Mouse (Mus musculus): ENCODE measurements around the gene Cacnb3.

The Cacnb3 gene

DNA sequence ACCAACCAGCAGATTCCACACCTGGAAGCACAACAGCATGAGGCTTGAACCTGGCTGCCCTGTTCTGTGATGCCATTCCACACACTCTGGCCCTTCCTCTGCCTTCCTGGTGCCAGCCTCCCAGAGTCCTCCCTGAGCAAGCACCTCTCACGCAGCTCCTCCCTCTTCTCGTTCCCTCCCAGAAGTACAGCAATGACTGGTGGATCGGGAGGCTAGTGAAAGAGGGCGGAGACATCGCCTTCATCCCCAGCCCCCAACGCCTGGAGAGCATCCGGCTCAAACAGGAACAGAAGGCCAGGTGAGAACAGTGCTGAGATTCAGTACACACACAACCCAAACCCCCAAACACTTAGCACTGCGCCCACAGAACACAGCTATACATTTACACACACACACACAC is 9.5 kb downstream of the Cacnb3 start:
- no peak for DNase-seq

- DNase-seq, result no peak
These were observed 13.8 kb downstream of the Cacnb3 start for GRCm38 (mm10) chr15:98644406-98644805.

GRCm38 (mm10) chr15:98645057-98646026 is 14.7 kb downstream of the Cacnb3 start:
- no peak for DNase-seq

DNA sequence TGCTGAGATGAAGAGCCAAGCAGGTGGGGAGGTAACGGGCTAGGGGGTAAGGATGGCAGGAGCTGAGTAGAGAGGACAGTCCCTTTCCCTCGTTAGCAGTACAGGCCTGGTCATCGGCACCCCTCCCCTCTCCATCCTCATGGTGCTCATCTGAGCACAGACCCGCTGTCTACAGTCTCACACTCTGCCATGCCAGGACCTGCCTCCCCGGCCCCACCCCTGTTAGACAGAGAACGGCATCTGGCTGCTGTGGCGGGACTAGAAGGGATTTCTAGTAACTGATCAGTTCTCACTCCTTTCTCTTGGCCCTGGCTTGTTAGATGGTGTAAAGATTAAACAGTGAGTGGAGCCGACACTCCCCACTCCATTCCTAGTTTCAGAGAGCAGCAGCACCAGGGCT is 16.1 kb downstream of the Cacnb3 start:
- no peak for DNase-seq

- DNase-seq, result no peak
These were observed 16.7 kb downstream of the Cacnb3 start for GRCm38 (mm10) chr15:98647308-98647707.

GRCm38 (mm10) chr15:98648071-98648470 is 17.4 kb downstream of the Cacnb3 start:
- DNase-seq, result no peak

DNA sequence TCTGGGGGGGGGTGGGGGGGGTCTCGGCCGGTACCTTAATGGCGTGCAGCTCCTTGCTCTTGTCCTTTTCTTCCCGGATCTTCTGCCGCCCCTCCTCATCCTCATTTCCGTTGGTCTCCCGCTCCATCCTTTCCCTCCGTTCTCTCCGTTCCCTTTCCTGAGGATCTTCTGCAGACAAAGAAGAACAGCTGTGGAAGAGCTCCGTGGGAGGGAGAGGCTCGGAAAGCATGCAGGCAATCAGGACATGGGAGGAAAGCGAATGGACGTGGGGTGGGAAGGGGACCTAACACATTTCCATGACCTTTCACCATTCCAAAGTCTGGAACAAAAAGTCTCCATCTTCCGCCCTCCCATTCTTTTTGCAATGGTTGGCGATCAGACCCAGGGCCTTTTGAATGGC is 20.8 kb downstream of the Cacnb3 start:
- DNase-seq, result no peak

GRCm38 (mm10) chr15:98652174-98652573 is 21.5 kb downstream of the Cacnb3 start:
- no peak for DNase-seq

- no peak for DNase-seq
These were observed 26.5 kb downstream of the Cacnb3 start for GRCm38 (mm10) chr15:98656982-98657751.

- DNase-seq, result peak; percentile 48
These were observed 31.5 kb downstream of the Cacnb3 start for GRCm38 (mm10) chr15:98662198-98662566.

- DNase-seq, result peak; percentile 94
These were observed 32.2 kb downstream of the Cacnb3 start, which contains the start of gene Ddx23 for GRCm38 (mm10) chr15:98662567-98663545. TSS of gene Ddx23 (minus strand) at chr15:98662894.

DNA sequence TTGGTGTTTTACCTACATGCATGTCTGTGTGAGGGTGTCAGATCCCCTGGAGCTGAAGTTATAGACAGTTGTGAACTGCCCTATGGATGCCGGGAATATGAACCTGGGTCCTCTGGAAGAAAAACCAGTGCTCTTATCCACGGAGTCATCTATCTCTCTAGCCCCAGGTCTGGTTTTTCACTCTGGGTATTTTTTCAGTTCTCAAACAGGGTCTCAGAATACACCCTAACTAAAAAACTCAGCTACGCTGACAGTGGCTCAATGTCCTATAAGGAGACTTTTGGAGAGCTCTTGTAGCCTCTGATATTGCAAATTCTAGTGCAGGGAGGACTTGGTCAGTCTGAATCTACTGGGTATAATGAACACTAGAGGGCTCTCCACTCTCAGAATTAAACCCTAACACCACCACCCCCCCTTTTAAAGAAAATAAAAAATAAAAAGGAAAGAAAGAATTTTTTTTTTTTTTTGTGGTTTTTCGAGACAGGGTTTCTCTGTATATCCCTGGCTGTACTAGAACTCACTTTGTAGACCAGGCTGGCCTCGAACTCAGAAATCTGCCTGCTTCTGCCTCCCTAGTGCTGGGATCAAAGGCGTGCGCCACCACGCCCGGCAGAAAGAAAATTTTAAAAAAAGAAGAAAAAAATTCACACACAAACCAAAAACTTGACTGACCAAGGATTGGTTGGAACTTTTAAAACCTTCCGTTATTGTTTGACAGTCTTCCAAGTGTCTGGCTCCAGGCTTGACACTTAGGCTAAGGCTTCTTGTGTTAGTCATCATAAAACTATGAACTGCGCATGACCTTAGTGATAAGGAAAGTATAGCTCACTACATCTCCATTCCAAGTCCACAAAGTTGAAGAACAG is 33.6 kb downstream of the Cacnb3 start:
- peak; percentile 67 for DNase-seq

GRCm38 (mm10) chr15:98672592-98672991 is 42.0 kb downstream of the Cacnb3 start:
- no peak for DNase-seq

DNA sequence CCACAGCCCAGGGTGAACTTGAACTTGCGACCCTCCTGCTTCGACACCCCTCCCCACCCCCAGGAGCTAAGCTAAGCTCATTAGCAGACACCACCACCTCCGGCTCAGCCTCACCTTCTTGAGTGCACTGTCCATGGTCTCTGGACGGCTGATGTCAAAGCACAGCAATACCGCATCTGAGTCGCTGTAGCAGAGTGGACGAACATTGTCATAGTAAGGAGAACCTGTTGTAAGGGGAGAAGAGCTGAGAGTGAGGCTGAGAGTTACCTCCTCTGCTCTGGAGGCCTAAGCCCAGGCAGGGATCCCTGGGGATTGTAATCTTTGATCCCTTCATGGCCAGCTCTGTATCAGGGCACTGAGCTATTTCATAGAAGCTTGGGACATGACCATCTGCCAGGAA is 43.1 kb downstream of the Cacnb3 start:
- no peak for DNase-seq

GRCm38 (mm10) chr15:98674284-98674993 is 43.8 kb downstream of the Cacnb3 start:
- no peak for DNase-seq

- DNase-seq, result no peak
These were observed 44.4 kb downstream of the Cacnb3 start for GRCm38 (mm10) chr15:98674994-98675545.

DNA sequence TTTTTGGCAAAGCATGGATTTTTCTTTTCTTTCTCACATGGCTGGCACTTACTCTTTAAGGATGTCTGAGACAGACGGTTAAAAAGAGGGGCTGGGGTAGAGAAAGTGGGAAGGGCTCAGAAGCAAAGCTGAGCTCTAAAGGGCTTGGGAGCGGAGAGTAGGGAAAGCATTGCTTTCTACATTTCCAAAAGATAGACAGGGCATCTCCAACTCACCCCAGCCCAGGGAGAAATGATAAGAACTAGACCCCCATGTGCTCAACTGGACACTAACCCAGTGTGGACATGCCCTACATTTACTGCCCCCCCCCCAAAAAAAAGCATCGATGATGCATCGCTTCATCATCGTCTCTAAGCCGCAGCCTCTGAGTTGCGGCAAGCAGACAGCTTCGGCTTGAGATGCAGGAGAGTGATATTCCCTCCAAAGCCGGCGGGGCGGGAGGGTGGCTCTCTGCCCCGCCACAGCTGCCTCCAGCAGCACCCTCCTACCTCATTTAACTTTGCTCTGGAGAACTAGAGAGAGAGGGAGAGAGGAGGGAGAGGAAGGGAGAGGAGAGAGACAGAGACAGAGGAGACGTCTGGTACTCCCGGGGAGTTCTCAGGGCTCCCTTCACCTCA is 45.1 kb downstream of the Cacnb3 start:
- DNase-seq, result no peak

DNA sequence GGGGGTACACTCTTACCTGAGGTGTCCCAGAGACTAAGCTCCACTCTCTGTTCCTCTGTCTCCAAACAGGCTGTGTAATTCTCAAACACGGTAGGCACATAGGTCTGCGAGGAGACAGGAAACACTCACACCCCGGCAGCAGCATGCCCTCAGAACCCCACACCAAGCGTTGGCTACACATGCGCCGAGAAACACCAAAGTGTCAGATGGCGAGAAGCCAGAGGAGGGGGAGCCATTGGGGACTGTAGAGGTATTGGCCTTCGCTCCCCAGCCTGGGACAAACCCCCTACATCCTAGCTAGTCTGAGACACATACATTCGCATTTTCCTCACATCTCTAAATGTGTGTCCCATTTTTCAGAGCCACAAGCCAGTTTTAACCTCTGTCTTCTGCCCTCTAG is 45.8 kb downstream of the Cacnb3 start:
- peak; percentile 77 for DNase-seq

DNA sequence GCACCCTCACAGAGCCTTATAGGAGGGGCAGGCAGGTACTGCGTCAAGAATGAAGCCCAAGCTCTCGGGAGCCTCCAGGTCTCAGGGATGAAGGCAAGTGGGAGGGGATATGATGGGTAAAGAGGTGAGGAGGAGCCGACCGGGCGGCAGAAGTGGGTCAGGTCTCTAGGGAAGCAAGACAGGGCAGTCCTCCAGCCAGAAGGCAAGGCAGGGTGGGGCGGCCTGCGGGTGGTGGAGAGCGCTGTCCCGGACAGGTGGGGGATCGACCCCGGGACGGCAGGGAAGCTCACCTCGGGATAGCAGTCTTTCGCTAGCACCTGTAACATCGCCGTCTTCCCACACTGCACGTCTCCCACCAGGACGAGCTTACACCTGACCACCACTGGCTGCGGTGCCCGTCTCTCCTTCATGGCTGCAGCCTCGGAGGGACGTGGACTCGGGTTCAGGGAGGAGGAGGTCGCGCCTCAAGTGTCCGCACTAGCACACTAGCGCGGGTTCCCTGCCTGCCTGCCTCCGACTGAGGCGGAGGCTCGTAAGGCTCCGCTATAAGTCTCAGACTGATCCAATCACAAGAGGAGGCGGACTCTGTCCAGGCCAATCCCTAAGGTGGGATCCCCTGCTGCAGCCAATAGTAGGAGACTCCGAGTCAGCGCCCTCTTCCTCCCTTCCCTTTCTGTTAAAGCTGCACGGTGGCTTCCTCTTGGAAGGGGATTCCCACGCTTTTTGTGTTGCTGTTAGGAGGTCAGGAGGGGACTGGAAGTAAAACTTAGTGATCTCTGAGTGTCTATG is 46.5 kb downstream of the Cacnb3 start, which contains the start of gene Rnd1:
Rnd1 (minus strand) TSS at position 522 of the 789 bp plus-strand sequence.
- DNase-seq, result peak; percentile 95
